ENCODE assay signal across 8 mouse cellular contexts in the genomic region with DNA sequence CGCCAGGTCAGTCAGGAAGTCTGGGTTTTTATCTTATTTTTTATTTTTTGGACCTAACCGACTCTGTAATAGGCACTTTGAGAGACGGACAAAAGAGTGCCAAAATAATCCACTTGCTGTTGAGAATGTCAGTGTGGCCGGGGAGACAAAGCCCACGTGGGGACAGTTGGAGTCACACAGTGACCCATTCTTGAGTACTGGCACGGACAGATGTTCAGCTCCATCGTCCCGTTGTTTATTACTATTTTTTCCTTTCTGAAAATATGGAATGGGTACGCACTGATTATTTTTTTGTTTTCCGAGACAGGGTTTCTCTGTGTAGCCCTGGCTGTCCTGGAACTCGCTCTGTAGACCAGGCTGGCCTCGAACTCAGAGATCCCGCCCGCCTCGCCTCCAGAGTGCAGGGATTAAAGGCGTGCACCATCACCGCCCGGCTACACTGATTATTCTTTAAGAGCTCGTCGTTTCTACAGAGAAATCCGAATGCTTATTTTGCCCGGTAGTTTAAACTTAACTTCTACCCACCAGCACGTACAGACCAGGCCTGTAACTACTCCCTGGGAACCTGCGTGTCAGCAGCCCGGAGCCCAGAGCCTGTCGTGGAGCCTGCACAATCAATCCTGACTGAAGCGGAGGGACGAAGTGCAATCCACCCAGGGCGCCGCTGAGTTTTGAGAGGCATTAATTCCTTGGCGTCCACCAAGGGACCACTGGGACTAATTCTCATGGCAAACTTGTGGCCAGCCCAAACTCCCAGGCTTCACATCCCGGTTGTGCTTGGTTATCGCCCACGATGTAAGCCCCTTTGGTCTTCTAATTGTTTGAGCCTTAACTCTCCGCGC. TPM values are rescaled to one million over a fixed set of nuclear protein-coding genes. Genes with fewer than 3 reads are reported as not detected.
DNase-seq lines count a peak whose midpoint lies in the region; ATAC-seq and TF ChIP-seq lines count a peak whose summit lies in the region.

No protein-coding gene starts in this region.

- H3K4me1 ChIP-seq in heart, embryonic 11.5 days (ENCODE audit: control insufficient read depth, insufficient read depth, low read length): peaks cover 19% of the 10 kb centered on the region
- H3K4me1 ChIP-seq in G1E (ENCODE audit: insufficient read depth, low read depth, low read length): peaks cover 36% of the 10 kb centered on the region
- peaks cover 46% of the 10 kb centered on the region for H3K4me1 ChIP-seq in hindbrain, embryonic 13.5 days (replicated peaks)
- peaks cover 3% of the 10 kb centered on the region; the same call in 1 of the 2 replicates for H3K4me1 ChIP-seq in lung, postnatal 0 days (ENCODE audit: insufficient read depth, low read depth, low read length)
- H3K4me1 ChIP-seq in stomach, embryonic 14.5 days (ENCODE audit: control insufficient read depth, insufficient read depth, low read length): peaks cover 19% of the 10 kb centered on the region

- 3% methylated on average over 36 of the region's 36 CpGs for WGBS in heart, embryonic 11.5 days (ENCODE audit: insufficient replicate concordance)
- 2% methylated on average over 36 of the region's 36 CpGs for WGBS in hindbrain, embryonic 13.5 days
- 3% methylated on average over 36 of the region's 36 CpGs for WGBS in lung, postnatal 0 days
- WGBS in stomach, embryonic 14.5 days: 2% methylated on average over 36 of the region's 36 CpGs

- peak overlapping the region; percentile 96 for H3K9ac ChIP-seq in heart, embryonic 11.5 days (ENCODE audit: low read depth, low read length)
- H3K9ac ChIP-seq in hindbrain, embryonic 13.5 days: peak overlapping the region; percentile 97
- H3K9ac ChIP-seq in lung, postnatal 0 days (replicated peaks; ENCODE audit: low read depth): peak overlapping the region; percentile 98
- peak overlapping the region; percentile 95 for H3K9ac ChIP-seq in stomach, embryonic 14.5 days (replicated peaks; ENCODE audit: low read depth, low read length)

- H3K27me3 ChIP-seq in heart, embryonic 11.5 days (ENCODE audit: control insufficient read depth, insufficient read depth, low read length): no peaks in the 10 kb centered on the region
- H3K27me3 ChIP-seq in G1E (ENCODE audit: insufficient read depth, low read length): no peaks in the 10 kb centered on the region
- H3K27me3 ChIP-seq in hindbrain, embryonic 13.5 days: no peaks in the 10 kb centered on the region
- H3K27me3 ChIP-seq in lung, postnatal 0 days (replicated peaks; ENCODE audit: insufficient read depth, low read length): no peaks in the 10 kb centered on the region
- no peaks in the 10 kb centered on the region for H3K27me3 ChIP-seq in stomach, embryonic 14.5 days (ENCODE audit: control insufficient read depth, insufficient read depth, low read length)

- 0 out of 2 replicates have a peak, but pooled peaks have one; percentile 3 for ATAC-seq in heart, embryonic 11.5 days (replicated peaks; ENCODE audit: insufficient number of reproducible peaks, low FRiP score, low TSS enrichment)
- 0 out of 2 replicates have a peak, but pooled peaks have one; percentile 4 for ATAC-seq in G1E (ENCODE audit: extremely low read depth, insufficient number of reproducible peaks, low FRiP score, poor library complexity, severe bottlenecking)
- 0 out of 2 replicates have a peak, but pooled peaks have one; percentile 34 for ATAC-seq in hindbrain, embryonic 13.5 days (ENCODE audit: low FRiP score)
- peak; percentile 12; the same call in 1 of the 2 replicates for ATAC-seq in lung, postnatal 0 days
- no peak for ATAC-seq in stomach, embryonic 14.5 days (ENCODE audit: insufficient number of reproducible peaks, insufficient read depth, low FRiP score, low read depth)
- no peak for ATAC-seq in erythroid progenitor cell, adult 5-6 weeks (replicated peaks; ENCODE audit: low FRiP score, poor library complexity, severe bottlenecking)

- peak overlapping the region; percentile 75 for H3K27ac ChIP-seq in heart, embryonic 11.5 days (ENCODE audit: low read depth, low read length)
- H3K27ac ChIP-seq in hindbrain, embryonic 13.5 days: peak overlapping the region; percentile 93
- peak overlapping the region; percentile 88 for H3K27ac ChIP-seq in lung, postnatal 0 days (ENCODE audit: low read length)
- H3K27ac ChIP-seq in stomach, embryonic 14.5 days (ENCODE audit: low read length): peak overlapping the region; percentile 83; the same call in 1 of the 2 replicates

- H3K36me3 ChIP-seq in heart, embryonic 11.5 days (ENCODE audit: control insufficient read depth, insufficient read depth, low read length): no peaks in the 10 kb centered on the region; the same call in 1 of the 2 replicates
- peaks cover 49% of the 10 kb centered on the region for H3K36me3 ChIP-seq in G1E (replicated peaks)
- H3K36me3 ChIP-seq in hindbrain, embryonic 13.5 days: peaks cover 16% of the 10 kb centered on the region
- H3K36me3 ChIP-seq in lung, postnatal 0 days (ENCODE audit: insufficient read depth, low read length): 0 out of 2 replicates have a peak, but pooled peaks cover 7% of the 10 kb centered on the region
- H3K36me3 ChIP-seq in stomach, embryonic 14.5 days (ENCODE audit: control insufficient read depth, insufficient read depth, low read length): peaks cover 8% of the 10 kb centered on the region

- no peak for TF ChIP-seq CTCF in G1E (IDR thresholded peaks at IDR 0.05; ENCODE audit: low read depth, low read length)
- no peak for TF ChIP-seq CTCF in lung, postnatal 0 days (IDR thresholded peaks at IDR 0.05)

- peak overlapping the region; percentile 93 for H3K4me3 ChIP-seq in heart, embryonic 11.5 days (ENCODE audit: low read depth, low read length)
- peak overlapping the region; percentile 82 for H3K4me3 ChIP-seq in G1E (ENCODE audit: low read depth, low read length)
- H3K4me3 ChIP-seq in hindbrain, embryonic 13.5 days: peak overlapping the region; percentile 96
- H3K4me3 ChIP-seq in lung, postnatal 0 days (ENCODE audit: low read depth, low read length): peak overlapping the region; percentile 97
- H3K4me3 ChIP-seq in stomach, embryonic 14.5 days (ENCODE audit: low read depth, low read length): peak overlapping the region; percentile 99

- no peak for TF ChIP-seq EP300 in lung, postnatal 0 days (IDR thresholded peaks at IDR 0.05)

- DNase-seq in heart, adult 8-10 months (ENCODE audit: low spot score): no peak
- DNase-seq in G1E (ENCODE audit: low spot score): no peak
- DNase-seq in embryo, embryonic 11 days: peak; percentile 39
- DNase-seq in lung, postnatal 0 days (ENCODE audit: low spot score): peak; percentile 11

- H3K4me2 ChIP-seq in heart, embryonic 11.5 days: peak overlapping the region; percentile 77
- peak overlapping the region; percentile 88 for H3K4me2 ChIP-seq in hindbrain, embryonic 13.5 days
- peak overlapping the region; percentile 70 for H3K4me2 ChIP-seq in lung, postnatal 0 days (replicated peaks; ENCODE audit: low read depth, low read length)
- H3K4me2 ChIP-seq in stomach, embryonic 14.5 days (replicated peaks; ENCODE audit: low read depth, low read length): peak overlapping the region; percentile 90

- H3K9me3 ChIP-seq in heart, embryonic 11.5 days (replicated peaks; ENCODE audit: control insufficient read depth, low read length): no peaks in the 10 kb centered on the region
- H3K9me3 ChIP-seq in G1E (replicated peaks): no peaks in the 10 kb centered on the region
- no peaks in the 10 kb centered on the region for H3K9me3 ChIP-seq in hindbrain, embryonic 13.5 days
- no peaks in the 10 kb centered on the region for H3K9me3 ChIP-seq in lung, postnatal 0 days (ENCODE audit: low read length)
- no peaks in the 10 kb centered on the region for H3K9me3 ChIP-seq in stomach, embryonic 14.5 days (ENCODE audit: control insufficient read depth, low read depth, low read length)

RNA-seq across cellular contexts. Expression of gene Pphln1, which starts 0.8 kb away (rescaled TPM):
- 35.3 and 43.3 TPM in 2 replicates for polyA plus RNA-seq in heart, embryonic 11.5 days (2014; fragmentation: Nextera tagmentation; extraction: Ambion mirVana)
- 10 to 100 TPM; 17.9 to 21.3 (median 20.2) TPM for total RNA-seq in heart, adult 8-10 months (2022)
- 96.4 and 114 TPM in 2 replicates for total RNA-seq in G1E (2014; fragmentation: Nextera tagmentation)
- 27.8 and 34.3 TPM in 2 replicates for total RNA-seq in G1E (2017)
- polyA plus RNA-seq in G1E (2012): 10.0 and 11.4 TPM in 2 replicates
- polyA plus RNA-seq in hindbrain, embryonic 13.5 days (2015; fragmentation: Nextera tagmentation; extraction: Ambion mirVana): 48.3 and 52.2 TPM in 2 replicates
- polyA plus RNA-seq in lung, postnatal 0 days (2015; fragmentation: Nextera tagmentation; extraction: Ambion mirVana): 22.3 and 25.9 TPM in 2 replicates
- 40.5 and 50.2 TPM in 2 replicates for polyA plus RNA-seq in stomach, embryonic 14.5 days (2014; fragmentation: Nextera tagmentation; extraction: Ambion mirVana)
- 11.7 and 18.0 TPM in 2 replicates for total RNA-seq in erythroid progenitor cell, adult 5-6 weeks (2015; ENCODE audit: low replicate concordance)
- 13.1 and 14.5 TPM in 2 replicates for total RNA-seq in erythroid progenitor cell, adult 5-6 weeks (2017; ENCODE audit: low replicate concordance)

RNA-seq across cellular contexts. Expression of gene Zcrb1, which starts 0.8 kb away (rescaled TPM):
- polyA plus RNA-seq in heart, embryonic 11.5 days (2014; fragmentation: Nextera tagmentation; extraction: Ambion mirVana): 125 and 135 TPM in 2 replicates
- 100 to 1,000 TPM in 1 of 4 experiments, 10 to 100 TPM in 3; 88.0 to 111 (median 95.7) TPM for total RNA-seq in heart, adult 8-10 months (2022)
- total RNA-seq in G1E (2014; fragmentation: Nextera tagmentation) (95.8 and 98.3 TPM in 2 replicates), G1E (2017) (61.6 and 75.3 TPM in 2 replicates)
- polyA plus RNA-seq in G1E (2012): 98.9 and 107 TPM in 2 replicates
- 179 and 185 TPM in 2 replicates for polyA plus RNA-seq in hindbrain, embryonic 13.5 days (2015; fragmentation: Nextera tagmentation; extraction: Ambion mirVana)
- 101 and 118 TPM in 2 replicates for polyA plus RNA-seq in lung, postnatal 0 days (2015; fragmentation: Nextera tagmentation; extraction: Ambion mirVana)
- 128 and 132 TPM in 2 replicates for polyA plus RNA-seq in stomach, embryonic 14.5 days (2014; fragmentation: Nextera tagmentation; extraction: Ambion mirVana)
- 102 and 188 TPM in 2 replicates for total RNA-seq in erythroid progenitor cell, adult 5-6 weeks (2015; ENCODE audit: low replicate concordance)
- total RNA-seq in erythroid progenitor cell, adult 5-6 weeks (2017; ENCODE audit: low replicate concordance): 73.3 and 129 TPM in 2 replicates

Comparison
In these comparisons a context has a peak if more than half of its experiments do, and no peak if none do; other contexts are left out.
1. ATAC-seq: peak in heart, embryonic 11.5 days (single experiment), G1E (single experiment), hindbrain, embryonic 13.5 days (single experiment) and lung, postnatal 0 days (single experiment); none in stomach, embryonic 14.5 days (single experiment) and erythroid progenitor cell, adult 5-6 weeks (single experiment).
2. DNase-seq: peak in embryo, embryonic 11 days (single experiment) and lung, postnatal 0 days (single experiment); none in heart, adult 8-10 months (single experiment) and G1E (single experiment).
3. Peak in every context shown above with its lines, with median percentiles within 50 percentile points of each other: H3K27ac ChIP-seq, H3K4me2 ChIP-seq, H3K4me3 ChIP-seq and H3K9ac ChIP-seq.